Mouse (Mus musculus): ENCODE measurements around the gene Myom1. TPM values are rescaled to one million over a fixed set of nuclear protein-coding genes. Genes with fewer than 3 reads are reported as not detected.

The Myom1 gene
- polyA plus RNA-seq, 1 experiment from 2014 or later, result 4.7 TPM

DNA sequence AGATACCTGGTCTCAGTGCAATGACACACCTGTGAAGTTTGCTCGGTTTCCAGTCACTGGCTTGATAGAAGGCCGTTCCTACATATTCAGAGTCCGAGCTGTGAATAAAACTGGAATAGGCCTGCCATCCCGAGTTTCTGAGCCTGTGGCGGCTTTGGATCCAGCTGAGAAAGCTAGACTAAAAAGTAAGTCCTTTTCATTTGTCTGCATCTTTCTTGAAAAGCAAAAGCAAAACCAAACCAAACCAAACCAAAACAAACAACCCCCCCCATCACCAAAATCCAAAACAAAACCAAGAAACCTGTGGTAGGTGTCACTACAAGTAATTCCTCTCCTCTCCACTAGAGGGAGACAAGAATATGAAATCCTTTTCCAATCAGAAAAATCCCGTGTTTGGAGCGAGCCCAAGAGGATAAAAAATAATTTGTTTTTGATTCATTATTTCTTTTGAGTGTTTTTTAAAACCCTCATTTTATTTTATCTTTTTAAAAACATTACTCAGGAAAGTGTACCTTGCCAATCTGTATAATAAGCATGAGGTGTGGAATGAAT lies 62.1 kb downstream of the Myom1 start:
- Histone ChIP-seq H3K4me3 (ENCODE audit: low read depth, low read length) (no peak overlapping the region), H3K9me3 (ENCODE audit: control insufficient read depth, low read length) (no peaks in the 10 kb centered on the region), H3K9ac (ENCODE audit: low read length) (no peak overlapping the region), H3K4me1 (ENCODE audit: control insufficient read depth, insufficient read depth, low read length) (no peaks in the 10 kb centered on the region), H3K27ac (ENCODE audit: low read depth, low read length) (no peak overlapping the region), H3K36me3 (ENCODE audit: control insufficient read depth, insufficient read depth, low read length) (no peaks in the 10 kb centered on the region), H3K27me3 (ENCODE audit: control insufficient read depth, insufficient read depth, low read length) (no peaks in the 10 kb centered on the region), H3K4me2 (ENCODE audit: low read depth) (no peak overlapping the region)
- DNase-seq (ENCODE audit: low spot score), result no peak
- ATAC-seq (ENCODE audit: insufficient read depth, low FRiP score, low TSS enrichment), result no peak
- WGBS, result 75% methylated on average over 7 of the region's 7 CpGs

DNA sequence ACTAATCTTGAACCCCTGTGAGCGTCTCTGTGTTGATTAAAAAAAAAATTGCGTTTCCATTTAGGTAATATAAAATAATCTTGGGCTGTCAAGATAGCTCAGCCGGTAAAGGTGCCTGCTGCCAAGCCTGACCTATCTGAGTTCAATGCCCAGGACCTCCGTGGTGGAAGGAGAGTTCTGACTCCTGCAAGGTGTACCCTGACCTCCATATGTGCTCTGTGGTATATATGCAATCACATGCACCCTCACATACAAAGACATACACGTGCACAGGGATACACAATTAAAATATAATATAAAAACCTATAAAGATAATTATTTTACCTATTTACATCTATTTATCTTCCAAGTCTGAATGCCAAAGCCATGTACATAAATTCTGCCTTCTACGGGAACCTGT lies 62.7 kb downstream of the Myom1 start:
- no peak for DNase-seq (ENCODE audit: low spot score)
- Histone ChIP-seq H3K36me3 (ENCODE audit: control insufficient read depth, insufficient read depth, low read length) (no peaks in the 10 kb centered on the region), H3K4me3 (ENCODE audit: low read depth, low read length) (no peak overlapping the region), H3K27ac (ENCODE audit: low read depth, low read length) (no peak overlapping the region), H3K4me2 (ENCODE audit: low read depth) (no peak overlapping the region), H3K4me1 (ENCODE audit: control insufficient read depth, insufficient read depth, low read length) (no peaks in the 10 kb centered on the region), H3K9me3 (ENCODE audit: control insufficient read depth, low read length) (no peaks in the 10 kb centered on the region), H3K27me3 (ENCODE audit: control insufficient read depth, insufficient read depth, low read length) (no peaks in the 10 kb centered on the region), H3K9ac (ENCODE audit: low read length) (no peak overlapping the region)
- WGBS, result 83% methylated on average over 6 of the region's 6 CpGs
- ATAC-seq (ENCODE audit: insufficient read depth, low FRiP score, low TSS enrichment), result no peak

DNA sequence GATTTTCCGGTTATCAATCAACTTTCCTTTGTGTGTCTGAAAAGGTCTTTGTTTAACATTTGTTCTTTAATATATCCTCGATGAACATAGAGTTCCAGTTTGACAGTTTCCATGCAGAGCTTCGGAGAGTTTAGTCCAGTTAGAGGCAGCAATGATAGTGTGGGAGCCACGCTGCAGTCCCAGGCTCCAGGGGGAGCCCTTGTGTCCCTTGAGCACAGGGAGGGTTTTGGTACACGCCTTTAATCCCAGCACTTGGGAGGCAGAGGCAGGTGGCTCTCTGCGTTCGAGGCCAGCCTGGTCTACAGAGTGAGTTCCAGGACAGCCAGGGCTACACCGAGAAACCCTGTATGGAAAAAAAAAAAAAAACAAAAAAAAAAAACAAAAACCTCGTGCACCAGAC lies 66.7 kb downstream of the Myom1 start:
- WGBS, result 83% methylated on average over 9 of the region's 9 CpGs
- DNase-seq (ENCODE audit: low spot score), result no peak

DNA sequence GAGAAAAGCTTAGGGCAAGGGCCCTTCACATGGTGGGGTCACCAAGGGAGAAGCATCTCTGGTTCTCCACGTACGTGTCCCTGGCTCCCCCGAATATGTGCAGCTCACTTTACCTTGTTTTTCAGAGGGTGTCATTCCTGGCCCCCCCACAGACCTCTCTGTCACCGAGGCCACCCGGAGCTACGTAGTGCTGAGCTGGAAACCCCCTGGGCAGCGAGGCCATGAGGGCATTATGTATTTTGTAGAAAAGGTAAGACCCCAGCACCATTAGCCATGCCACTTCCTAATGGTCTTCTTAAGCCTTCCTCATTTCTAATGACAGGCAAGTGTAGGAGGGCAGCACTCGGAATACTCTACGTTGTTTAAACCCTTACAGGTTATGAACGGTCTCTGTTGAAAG lies 69.5 kb downstream of the Myom1 start:
- H3K4me3 ChIP-seq (ENCODE audit: low read depth, low read length), result no peak overlapping the region
- no peaks in the 10 kb centered on the region for H3K4me1 ChIP-seq (ENCODE audit: control insufficient read depth, insufficient read depth, low read length)
- no peak overlapping the region for H3K4me2 ChIP-seq (ENCODE audit: low read depth)
- H3K27ac ChIP-seq (ENCODE audit: low read depth, low read length), result no peak overlapping the region
- 95% methylated on average over 10 of the region's 10 CpGs for WGBS
- no peaks in the 10 kb centered on the region for H3K9me3 ChIP-seq (ENCODE audit: control insufficient read depth, low read length)
- DNase-seq (ENCODE audit: low spot score) (no peak), ATAC-seq (ENCODE audit: insufficient read depth, low FRiP score, low TSS enrichment) (no peak)
- no peaks in the 10 kb centered on the region for H3K27me3 ChIP-seq (ENCODE audit: control insufficient read depth, insufficient read depth, low read length)
- H3K36me3 ChIP-seq (ENCODE audit: control insufficient read depth, insufficient read depth, low read length), result 0 out of 2 replicates have a peak, but pooled peaks cover 2% of the 10 kb centered on the region
- no peak overlapping the region for H3K9ac ChIP-seq (ENCODE audit: low read length)

More for the DNA sequence above, 66.7 kb downstream of the Myom1 start:
- no peak overlapping the region for H3K4me3 ChIP-seq (ENCODE audit: low read depth, low read length)
- no peak overlapping the region for H3K27ac ChIP-seq (ENCODE audit: low read depth, low read length)
- H3K9ac ChIP-seq (ENCODE audit: low read length), result no peak overlapping the region
- H3K27me3 ChIP-seq (ENCODE audit: control insufficient read depth, insufficient read depth, low read length), result no peaks in the 10 kb centered on the region
- no peaks in the 10 kb centered on the region for H3K4me1 ChIP-seq (ENCODE audit: control insufficient read depth, insufficient read depth, low read length)
- no peak for ATAC-seq (ENCODE audit: insufficient read depth, low FRiP score, low TSS enrichment)
- no peaks in the 10 kb centered on the region for H3K36me3 ChIP-seq (ENCODE audit: control insufficient read depth, insufficient read depth, low read length)
- no peaks in the 10 kb centered on the region for H3K9me3 ChIP-seq (ENCODE audit: control insufficient read depth, low read length)
- no peak overlapping the region for H3K4me2 ChIP-seq (ENCODE audit: low read depth)

DNA sequence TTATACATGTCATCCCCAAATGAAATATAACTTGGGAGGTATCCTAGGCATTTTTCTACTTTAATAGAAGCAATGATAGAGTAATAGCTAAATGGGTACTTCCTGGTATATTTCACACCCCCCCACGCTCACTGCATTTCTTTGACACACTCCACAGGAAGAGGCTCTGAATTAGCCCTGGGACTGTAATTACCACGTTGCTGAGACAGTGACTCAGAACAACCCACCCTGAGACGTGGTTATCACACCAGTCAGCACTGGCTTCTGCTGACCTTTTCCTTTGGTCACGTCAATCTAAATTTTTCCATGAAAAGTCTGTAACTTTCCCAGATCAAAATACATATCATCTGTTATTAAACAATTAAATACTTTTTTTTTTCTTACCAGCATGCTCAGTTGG lies 72.0 kb downstream of the Myom1 start:
- H3K27me3 ChIP-seq (ENCODE audit: control insufficient read depth, insufficient read depth, low read length), result no peaks in the 10 kb centered on the region
- no peaks in the 10 kb centered on the region for H3K4me1 ChIP-seq (ENCODE audit: control insufficient read depth, insufficient read depth, low read length)
- 61% methylated on average over 4 of the region's 4 CpGs for WGBS
- ATAC-seq (ENCODE audit: insufficient read depth, low FRiP score, low TSS enrichment) (no peak), DNase-seq (ENCODE audit: low spot score) (no peak)
- H3K9ac ChIP-seq (ENCODE audit: low read length), result no peak overlapping the region
- no peak overlapping the region for H3K4me3 ChIP-seq (ENCODE audit: low read depth, low read length)
- H3K36me3 ChIP-seq (ENCODE audit: control insufficient read depth, insufficient read depth, low read length), result 0 out of 2 replicates have a peak, but pooled peaks cover 2% of the 10 kb centered on the region
- no peak overlapping the region for H3K27ac ChIP-seq (ENCODE audit: low read depth, low read length)
- H3K9me3 ChIP-seq (ENCODE audit: control insufficient read depth, low read length), result no peaks in the 10 kb centered on the region
- H3K4me2 ChIP-seq (ENCODE audit: low read depth), result no peak overlapping the region

DNA sequence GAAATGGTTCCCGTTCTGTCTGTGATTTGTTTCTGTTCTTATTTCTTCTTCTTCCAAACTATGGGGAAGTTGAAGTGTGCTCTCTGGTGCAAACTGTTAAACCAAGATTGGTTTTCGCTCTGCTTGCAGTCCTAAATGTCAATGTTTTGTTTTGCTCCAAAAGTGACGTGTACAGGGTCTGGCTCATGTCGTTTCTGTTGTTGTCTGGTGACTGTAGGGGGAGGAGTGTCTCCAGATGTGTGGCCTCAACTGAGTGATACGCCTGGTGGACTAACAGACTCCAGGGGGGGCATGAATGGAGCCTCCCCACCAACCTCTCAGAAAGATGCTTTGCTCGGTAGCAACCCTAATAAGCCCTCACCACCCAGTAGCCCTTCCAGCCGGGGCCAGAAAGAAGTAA lies 79.6 kb downstream of the Myom1 start:
- ATAC-seq (ENCODE audit: insufficient read depth, low FRiP score, low TSS enrichment) (no peak), DNase-seq (ENCODE audit: low spot score) (no peak)
- no peak overlapping the region for H3K9ac ChIP-seq (ENCODE audit: low read length)
- no peaks in the 10 kb centered on the region for H3K27me3 ChIP-seq (ENCODE audit: control insufficient read depth, insufficient read depth, low read length)
- H3K36me3 ChIP-seq (ENCODE audit: control insufficient read depth, insufficient read depth, low read length), result no peaks in the 10 kb centered on the region
- 69% methylated on average over 7 of the region's 7 CpGs for WGBS
- no peak overlapping the region for H3K4me3 ChIP-seq (ENCODE audit: low read depth, low read length)
- no peak overlapping the region for H3K4me2 ChIP-seq (ENCODE audit: low read depth)
- H3K4me1 ChIP-seq (ENCODE audit: control insufficient read depth, insufficient read depth, low read length), result no peaks in the 10 kb centered on the region
- no peaks in the 10 kb centered on the region for H3K9me3 ChIP-seq (ENCODE audit: control insufficient read depth, low read length)
- H3K27ac ChIP-seq (ENCODE audit: low read depth, low read length), result no peak overlapping the region

DNA sequence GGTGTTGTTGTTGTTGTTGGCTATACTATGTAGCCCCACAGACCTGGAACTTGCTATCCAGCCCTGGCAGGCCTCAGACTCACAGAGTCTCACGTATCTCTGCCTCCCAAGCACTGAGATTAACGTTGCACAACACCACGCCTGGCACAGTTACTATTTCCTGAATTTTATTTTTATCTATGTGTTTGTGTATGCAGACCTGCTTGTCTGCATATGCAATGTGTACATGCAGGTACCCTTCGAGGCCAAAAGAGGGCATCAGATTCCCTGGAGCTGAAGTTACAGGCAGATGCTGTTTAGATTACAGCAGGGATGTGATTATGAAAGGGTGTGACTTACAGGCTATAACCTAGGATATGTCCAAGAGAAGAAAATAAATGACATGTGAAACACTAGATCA lies 84.5 kb downstream of the Myom1 start:
- no peaks in the 10 kb centered on the region for H3K4me1 ChIP-seq (ENCODE audit: control insufficient read depth, insufficient read depth, low read length)
- H3K27ac ChIP-seq (ENCODE audit: low read depth, low read length), result no peak overlapping the region
- H3K4me3 ChIP-seq (ENCODE audit: low read depth, low read length), result no peak overlapping the region
- no peaks in the 10 kb centered on the region for H3K36me3 ChIP-seq (ENCODE audit: control insufficient read depth, insufficient read depth, low read length)
- no peak overlapping the region for H3K9ac ChIP-seq (ENCODE audit: low read length)
- no peak for ATAC-seq (ENCODE audit: insufficient read depth, low FRiP score, low TSS enrichment)
- DNase-seq (ENCODE audit: low spot score), result no peak
- H3K27me3 ChIP-seq (ENCODE audit: control insufficient read depth, insufficient read depth, low read length), result no peaks in the 10 kb centered on the region
- WGBS, result 93% methylated on average over 4 of the region's 4 CpGs
- H3K9me3 ChIP-seq (ENCODE audit: control insufficient read depth, low read length), result no peaks in the 10 kb centered on the region
- no peak overlapping the region for H3K4me2 ChIP-seq (ENCODE audit: low read depth)

DNA sequence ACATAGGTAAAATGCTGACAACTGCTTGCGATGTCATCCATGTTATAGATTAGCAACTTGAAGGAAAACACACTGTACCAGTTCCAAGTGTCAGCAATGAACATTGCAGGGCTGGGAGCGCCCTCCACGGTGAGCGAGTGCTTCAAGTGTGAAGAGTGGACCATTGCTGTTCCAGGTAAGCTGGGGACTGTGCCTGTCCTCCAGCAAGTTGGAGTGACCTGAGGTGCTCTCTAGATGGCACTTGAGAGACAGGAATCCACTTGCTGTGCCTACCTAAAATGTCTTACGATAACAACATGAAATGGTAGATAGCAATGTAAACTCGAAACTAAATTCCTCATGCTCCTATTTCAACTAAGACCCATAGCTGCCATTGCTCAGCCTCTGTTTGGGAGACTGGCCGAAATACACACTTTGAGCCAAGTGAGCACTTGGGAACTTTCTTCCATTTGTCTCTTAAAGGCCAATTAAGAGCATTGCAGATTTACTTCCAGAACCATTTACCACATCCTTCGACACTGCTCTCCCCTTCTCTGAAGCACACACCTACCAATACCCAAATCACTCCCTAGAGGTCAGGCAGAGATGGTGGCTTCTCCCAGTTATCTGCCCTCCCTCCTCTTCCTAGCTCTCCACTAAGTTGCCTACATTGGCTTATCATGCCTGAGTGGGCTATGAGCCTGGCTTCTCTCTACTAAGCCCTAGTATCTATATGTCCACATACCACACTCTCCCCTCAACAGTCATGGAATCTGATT lies 85.1 kb downstream of the Myom1 start:
- H3K4me3 ChIP-seq (ENCODE audit: low read depth, low read length), result no peak overlapping the region
- no peaks in the 10 kb centered on the region for H3K36me3 ChIP-seq (ENCODE audit: control insufficient read depth, insufficient read depth, low read length)
- no peak for ATAC-seq (ENCODE audit: insufficient read depth, low FRiP score, low TSS enrichment)
- no peak overlapping the region for H3K9ac ChIP-seq (ENCODE audit: low read length)
- H3K27me3 ChIP-seq (ENCODE audit: control insufficient read depth, insufficient read depth, low read length), result no peaks in the 10 kb centered on the region
- DNase-seq (ENCODE audit: low spot score), result no peak
- no peaks in the 10 kb centered on the region for H3K4me1 ChIP-seq (ENCODE audit: control insufficient read depth, insufficient read depth, low read length)
- WGBS, result 90% methylated on average over 8 of the region's 8 CpGs
- no peaks in the 10 kb centered on the region for H3K9me3 ChIP-seq (ENCODE audit: control insufficient read depth, low read length)
- no peak overlapping the region for H3K27ac ChIP-seq (ENCODE audit: low read depth, low read length)
- no peak overlapping the region for H3K4me2 ChIP-seq (ENCODE audit: low read depth)

DNA sequence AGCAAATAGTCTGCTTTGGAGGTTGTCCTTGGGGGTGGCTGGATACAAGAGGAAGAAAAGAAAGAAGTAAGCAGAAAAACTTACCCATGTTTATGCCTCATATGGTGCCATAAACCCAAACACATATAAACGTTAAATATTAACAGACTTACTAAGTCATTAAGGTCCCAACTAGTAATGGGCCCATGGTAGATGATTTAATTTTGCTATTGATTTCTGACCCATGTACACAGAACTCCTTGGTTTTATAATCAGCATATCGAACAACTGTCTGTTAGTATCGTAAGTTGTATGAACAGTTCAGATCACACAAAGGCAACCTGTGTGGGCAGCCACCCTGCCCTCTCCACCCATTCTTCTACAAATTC lies 85.7 kb downstream of the Myom1 start:
- no peak for DNase-seq (ENCODE audit: low spot score)
- WGBS, result 92% methylated on average over 3 of the region's 3 CpGs
- no peak overlapping the region for H3K4me3 ChIP-seq (ENCODE audit: low read depth, low read length)
- no peak overlapping the region for H3K27ac ChIP-seq (ENCODE audit: low read depth, low read length)
- no peak for ATAC-seq (ENCODE audit: insufficient read depth, low FRiP score, low TSS enrichment)
- no peaks in the 10 kb centered on the region for H3K4me1 ChIP-seq (ENCODE audit: control insufficient read depth, insufficient read depth, low read length)
- H3K9ac ChIP-seq (ENCODE audit: low read length), result no peak overlapping the region
- H3K36me3 ChIP-seq (ENCODE audit: control insufficient read depth, insufficient read depth, low read length), result no peaks in the 10 kb centered on the region
- no peaks in the 10 kb centered on the region for H3K9me3 ChIP-seq (ENCODE audit: control insufficient read depth, low read length)
- no peak overlapping the region for H3K4me2 ChIP-seq (ENCODE audit: low read depth)
- H3K27me3 ChIP-seq (ENCODE audit: control insufficient read depth, insufficient read depth, low read length), result no peaks in the 10 kb centered on the region
